Mouse (Mus musculus) ovary, adult 18-20 months (tissue): ENCODE data around the gene Tvp23b.

Source experiments
- DNase-seq: peaks from one replicate; pipeline ENCODE4 v3.0.0; 2022; ENCODE audit warnings: low spot score, mixed read lengths

Tvp23b gene

GRCm38 (mm10) chr11:62879220-62880048 lies at the start of gene Tvp23b:
Gene Tvp23b, plus strand, starts transcription at chr11:62879455.
- peak; percentile 96 for DNase-seq

- no peak for DNase-seq
These were observed 48.9 kb upstream of the Tvp23b start for GRCm38 (mm10) chr11:62830387-62830786.

GRCm38 (mm10) chr11:62831906-62832305 lies 47.3 kb upstream of the Tvp23b start:
- no peak for DNase-seq

- DNase-seq = no peak
These were observed 34.7 kb upstream of the Tvp23b start for GRCm38 (mm10) chr11:62844562-62844961.

- DNase-seq = no peak
These were observed 33.5 kb upstream of the Tvp23b start for GRCm38 (mm10) chr11:62845730-62846129.

GRCm38 (mm10) chr11:62846961-62847654 lies 32.1 kb upstream of the Tvp23b start, which contains the start of gene Fbxw10:
Gene Fbxw10, plus strand, starts transcription at chr11:62847069.
- no peak for DNase-seq

- no peak for DNase-seq
These were observed 31.5 kb upstream of the Tvp23b start for GRCm38 (mm10) chr11:62847655-62848191.

GRCm38 (mm10) chr11:62848301-62848700 lies 31.0 kb upstream of the Tvp23b start:
- no peak for DNase-seq

GRCm38 (mm10) chr11:62851199-62851598 lies 28.1 kb upstream of the Tvp23b start:
- DNase-seq = no peak

GRCm38 (mm10) chr11:62853334-62853733 lies 25.9 kb upstream of the Tvp23b start:
- DNase-seq = no peak

- no peak for DNase-seq
These were observed 13.7 kb upstream of the Tvp23b start for GRCm38 (mm10) chr11:62865562-62865961.

GRCm38 (mm10) chr11:62866685-62867084 lies 12.6 kb upstream of the Tvp23b start:
- no peak for DNase-seq

- no peak for DNase-seq
These were observed 10.1 kb upstream of the Tvp23b start for GRCm38 (mm10) chr11:62869201-62869600.

- DNase-seq = no peak
These were observed 9.4 kb upstream of the Tvp23b start for GRCm38 (mm10) chr11:62869715-62870371.

- DNase-seq = no peak
These were observed 5.8 kb upstream of the Tvp23b start for GRCm38 (mm10) chr11:62873479-62873878.

- no peak for DNase-seq
These were observed 3.6 kb upstream of the Tvp23b start for GRCm38 (mm10) chr11:62875696-62876095.

GRCm38 (mm10) chr11:62876445-62876844 lies 2.8 kb upstream of the Tvp23b start:
- no peak for DNase-seq

GRCm38 (mm10) chr11:62877391-62877790 lies 1.9 kb upstream of the Tvp23b start:
- no peak for DNase-seq

- no peak for DNase-seq
These were observed 527 bp upstream of the Tvp23b start for GRCm38 (mm10) chr11:62878728-62879127.

GRCm38 (mm10) chr11:62883407-62883806 lies 4.2 kb downstream of the Tvp23b start:
- DNase-seq = no peak

GRCm38 (mm10) chr11:62885323-62885722 lies 6.1 kb downstream of the Tvp23b start:
- DNase-seq = no peak

GRCm38 (mm10) chr11:62890796-62891195 lies 11.5 kb downstream of the Tvp23b start:
- DNase-seq = no peak
